Mouse (Mus musculus): ENCODE data around the gene D5Ertd579e.

Gene D5Ertd579e

DNA sequence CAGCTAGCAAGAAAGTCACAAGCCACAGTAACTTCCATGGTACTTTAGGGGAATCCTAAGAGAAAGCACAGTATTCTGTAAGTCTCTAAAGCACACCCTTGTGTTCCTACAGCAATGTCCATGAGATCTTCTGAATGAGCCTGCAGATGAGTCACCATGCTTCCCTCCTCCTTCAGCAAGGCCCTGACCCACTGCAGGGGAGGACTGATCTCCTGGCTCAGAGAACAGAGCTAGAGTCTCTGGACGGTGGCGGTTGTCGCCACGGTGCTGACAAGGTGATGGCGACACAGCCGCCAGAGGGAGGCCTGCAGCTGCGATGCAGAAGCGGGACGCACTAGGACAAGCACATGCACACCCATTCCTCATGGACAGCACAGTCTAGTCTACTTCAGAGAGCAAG lies 93.8 kb downstream of the D5Ertd579e start:
- DNase-seq (ENCODE audit: low spot score) = no peak

DNA sequence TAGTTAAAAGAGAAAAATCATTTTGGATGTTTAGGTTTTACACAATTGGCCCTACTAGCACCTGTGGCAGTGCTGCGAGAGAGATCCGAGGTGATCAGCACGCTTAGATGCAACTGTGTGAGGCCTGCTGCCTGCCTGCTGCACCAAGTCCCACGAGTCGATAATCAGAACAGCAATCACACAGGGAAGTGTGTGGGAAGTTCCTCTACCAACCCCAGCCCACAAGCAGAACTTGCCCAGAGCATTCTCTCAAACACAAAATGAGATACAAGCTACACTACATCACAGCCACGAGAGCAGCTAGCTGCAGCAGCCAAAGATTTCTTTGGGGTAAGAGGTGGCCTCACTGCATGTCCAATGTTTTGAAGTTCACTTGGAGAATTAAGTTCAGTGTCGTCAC lies 94.3 kb downstream of the D5Ertd579e start:
- no peak for DNase-seq (ENCODE audit: low spot score)

DNA sequence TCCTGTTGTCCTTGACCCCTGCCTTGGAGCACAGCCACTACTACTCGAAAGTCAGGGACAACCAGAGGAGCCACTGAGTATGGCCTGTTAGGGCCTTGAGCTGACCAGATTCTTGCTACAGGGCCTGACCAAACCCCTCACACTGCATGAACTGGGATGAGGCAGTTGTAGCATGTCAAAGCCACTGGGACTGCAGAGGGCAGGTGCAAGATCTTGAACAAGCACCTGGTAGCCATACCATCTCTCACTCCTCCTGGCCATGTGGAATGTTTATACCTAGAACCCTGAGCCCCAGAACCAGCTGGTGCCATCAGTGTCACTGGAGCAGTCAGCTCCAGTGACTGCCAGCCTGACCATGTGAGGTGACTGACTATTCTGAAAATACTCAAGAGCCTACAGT lies 96.9 kb downstream of the D5Ertd579e start:
- DNase-seq (ENCODE audit: low spot score) = no peak

DNA sequence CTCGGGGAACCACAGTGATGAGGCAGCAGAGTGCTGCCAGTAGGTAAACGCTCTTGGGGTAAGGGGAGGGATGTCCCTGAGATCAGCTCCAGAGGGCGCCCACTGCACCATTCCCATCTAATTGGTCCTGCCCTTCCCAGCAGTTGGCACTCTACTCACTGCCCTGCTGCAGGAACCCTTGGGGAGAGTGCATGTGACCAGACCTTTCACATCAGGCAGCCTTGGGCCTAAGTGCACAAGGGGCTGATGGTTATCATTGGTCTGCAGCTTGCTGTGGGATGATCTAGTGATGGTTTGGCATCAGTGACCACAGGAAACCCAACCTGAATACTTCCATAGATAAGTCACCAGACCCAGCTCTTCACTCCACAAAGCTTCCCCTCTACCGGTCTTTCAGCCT lies 98.2 kb downstream of the D5Ertd579e start:
- no peak for DNase-seq (ENCODE audit: low spot score)

DNA sequence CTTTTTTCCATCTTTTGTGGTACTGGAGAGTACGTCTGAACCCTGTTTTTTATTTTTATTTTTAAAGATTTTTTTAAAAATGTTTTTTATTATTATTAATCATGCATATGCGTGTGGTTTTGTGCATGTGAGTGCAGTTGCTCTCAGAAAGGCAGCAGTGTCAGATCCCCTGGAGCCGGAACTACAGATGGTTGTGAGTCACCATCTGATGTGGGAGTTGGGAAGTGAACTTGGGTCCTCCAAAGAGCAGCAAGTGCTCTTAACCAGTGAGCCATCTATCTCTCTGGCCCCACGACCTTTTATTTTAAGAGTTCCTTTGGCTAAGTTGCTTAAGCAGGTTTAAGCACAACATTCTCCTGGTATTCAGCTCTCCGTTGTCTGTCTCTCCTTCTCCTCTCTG lies 99.6 kb downstream of the D5Ertd579e start:
- DNase-seq (ENCODE audit: low spot score) = no peak

DNA sequence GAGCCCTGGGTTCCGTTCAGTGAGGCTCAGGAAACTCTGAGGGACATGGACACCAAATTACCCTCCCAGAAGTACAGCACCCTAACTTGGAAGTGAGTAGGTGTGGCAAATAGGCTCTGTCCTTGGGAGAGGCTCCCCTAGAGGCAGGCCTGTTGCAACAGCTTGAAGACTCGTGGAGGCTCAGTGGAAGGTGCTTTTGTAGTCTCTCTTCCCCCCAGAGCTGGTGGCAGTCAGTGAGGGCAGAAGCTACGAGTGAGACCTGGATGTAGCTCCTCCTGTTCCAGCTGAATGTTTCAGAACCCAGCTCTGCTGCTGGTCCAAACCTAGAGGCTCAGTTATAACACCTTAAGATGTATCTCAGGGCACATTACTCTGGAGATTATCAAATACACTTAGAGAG lies 100.7 kb downstream of the D5Ertd579e start:
- DNase-seq (ENCODE audit: low spot score) = no peak

DNA sequence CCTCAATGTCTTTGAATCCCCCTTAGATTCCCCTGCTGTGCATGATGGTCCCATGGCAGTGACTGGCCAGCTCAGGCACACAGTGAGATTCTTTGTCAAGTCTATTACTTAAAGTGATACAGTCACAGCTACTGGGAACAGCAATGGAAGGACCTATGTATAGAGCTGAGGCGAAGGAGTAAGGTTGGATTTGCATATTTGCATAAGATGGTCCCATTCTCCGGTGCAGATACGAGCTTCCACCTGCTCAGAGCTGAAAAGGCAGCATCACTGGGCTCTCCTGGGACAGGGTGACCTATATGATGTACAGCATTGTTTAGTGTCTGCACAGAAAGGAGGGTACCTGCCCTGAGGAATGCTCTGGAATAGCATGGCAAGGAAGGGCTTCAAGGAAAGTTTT lies 101.5 kb downstream of the D5Ertd579e start:
- DNase-seq (ENCODE audit: low spot score) = no peak

DNA sequence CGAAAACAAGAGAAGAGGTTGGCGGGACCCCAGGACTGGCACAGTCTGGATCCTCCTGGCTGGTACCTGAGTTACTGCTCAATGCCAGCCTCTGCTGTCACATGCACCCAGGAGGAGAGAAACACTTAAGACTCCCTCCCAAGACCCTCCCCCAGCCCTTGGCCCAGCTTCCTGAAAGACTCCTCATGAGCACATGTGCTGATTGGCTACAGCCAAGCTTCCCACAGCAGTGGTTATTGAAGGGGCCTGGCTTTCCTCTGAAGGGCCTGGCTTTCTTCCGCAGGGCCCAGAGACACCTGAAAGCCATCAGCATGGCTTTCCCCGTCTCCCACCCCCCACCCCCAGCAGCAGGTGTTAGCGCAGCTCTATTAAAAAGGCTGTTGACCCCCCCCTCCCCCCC lies 102.6 kb downstream of the D5Ertd579e start, which contains the start of gene Tbc1d14:
Tbc1d14 (minus strand) TSS at position 101 of the 400 bp plus-strand sequence.
- no peak for DNase-seq (ENCODE audit: low spot score)

DNA sequence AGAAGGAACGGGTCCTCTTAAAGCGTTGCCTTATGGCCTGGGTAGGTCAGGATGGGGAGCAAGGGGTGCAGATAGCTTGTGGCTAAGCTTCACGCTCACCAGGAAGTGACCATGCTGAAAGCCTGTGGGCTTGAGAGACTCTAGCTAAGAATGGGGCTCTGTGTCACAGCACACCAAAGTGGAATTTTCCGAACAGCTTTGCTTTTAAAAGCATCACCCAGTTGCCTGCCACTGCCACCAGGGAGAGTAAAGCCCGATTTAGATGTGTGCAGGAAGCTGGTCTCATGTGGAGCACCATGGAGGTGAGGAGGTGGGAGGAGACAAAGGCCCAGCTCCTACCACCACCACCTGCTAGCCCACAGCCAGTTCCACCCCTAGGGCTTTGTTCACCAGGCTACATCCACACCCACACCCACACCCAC lies 105.3 kb downstream of the D5Ertd579e start:
- DNase-seq (ENCODE audit: low spot score) = no peak

DNA sequence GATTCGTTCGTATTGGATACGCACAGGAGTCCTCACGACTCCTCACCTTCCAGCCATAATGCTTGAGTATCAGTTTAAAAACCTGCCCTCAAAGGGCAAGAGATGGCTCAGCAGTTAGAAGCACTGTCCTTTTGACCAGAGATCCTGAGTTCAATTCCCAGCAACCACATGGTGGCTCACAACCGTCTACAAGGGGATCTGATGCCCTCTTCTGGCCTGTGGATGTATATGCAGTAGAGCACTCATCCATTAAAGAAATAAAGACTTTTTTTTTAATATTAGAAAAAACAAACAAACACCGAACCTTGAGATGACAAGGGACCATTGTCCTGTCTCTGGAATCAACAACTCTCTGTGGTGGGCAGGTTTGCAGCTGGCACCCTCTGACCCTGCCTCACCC lies 111.5 kb downstream of the D5Ertd579e start:
- DNase-seq (ENCODE audit: low spot score) = no peak

DNA sequence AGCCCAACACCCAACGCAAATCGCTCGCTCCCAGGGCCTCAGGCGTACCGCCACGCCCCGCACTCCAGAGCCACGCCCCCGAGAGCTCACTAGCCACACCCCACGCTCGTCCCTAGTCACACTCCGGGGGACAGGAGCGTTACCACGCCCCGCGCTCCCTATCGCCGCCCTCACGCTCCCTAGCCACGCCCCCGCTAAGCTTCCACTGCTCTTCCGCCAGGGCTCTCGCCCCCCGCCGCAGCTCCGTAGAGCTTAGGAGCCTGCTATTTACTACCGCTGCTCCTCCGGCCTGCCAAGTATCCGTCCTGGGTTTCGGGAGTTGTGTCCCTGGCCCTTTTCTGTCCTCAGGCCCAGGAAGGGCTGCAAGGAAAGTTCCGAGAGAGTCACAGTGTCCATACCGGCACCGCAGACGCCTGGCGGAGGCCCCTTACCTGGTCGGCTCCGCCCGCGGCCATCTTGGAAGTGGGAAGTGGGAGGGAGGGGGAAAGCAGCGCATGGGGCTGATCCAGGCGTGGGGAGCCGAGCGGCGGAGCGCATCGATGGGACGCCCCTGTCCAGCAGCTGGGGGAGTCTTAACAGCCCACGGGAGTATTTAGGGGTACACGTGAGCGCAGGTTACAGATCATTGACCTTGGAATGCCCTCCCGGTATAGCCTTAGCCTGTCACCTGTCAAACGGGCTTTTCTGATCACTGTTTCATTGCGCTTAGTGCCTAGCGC lies 113.7 kb downstream of the D5Ertd579e start:
- peak; percentile 100 for DNase-seq (ENCODE audit: low spot score)

DNA sequence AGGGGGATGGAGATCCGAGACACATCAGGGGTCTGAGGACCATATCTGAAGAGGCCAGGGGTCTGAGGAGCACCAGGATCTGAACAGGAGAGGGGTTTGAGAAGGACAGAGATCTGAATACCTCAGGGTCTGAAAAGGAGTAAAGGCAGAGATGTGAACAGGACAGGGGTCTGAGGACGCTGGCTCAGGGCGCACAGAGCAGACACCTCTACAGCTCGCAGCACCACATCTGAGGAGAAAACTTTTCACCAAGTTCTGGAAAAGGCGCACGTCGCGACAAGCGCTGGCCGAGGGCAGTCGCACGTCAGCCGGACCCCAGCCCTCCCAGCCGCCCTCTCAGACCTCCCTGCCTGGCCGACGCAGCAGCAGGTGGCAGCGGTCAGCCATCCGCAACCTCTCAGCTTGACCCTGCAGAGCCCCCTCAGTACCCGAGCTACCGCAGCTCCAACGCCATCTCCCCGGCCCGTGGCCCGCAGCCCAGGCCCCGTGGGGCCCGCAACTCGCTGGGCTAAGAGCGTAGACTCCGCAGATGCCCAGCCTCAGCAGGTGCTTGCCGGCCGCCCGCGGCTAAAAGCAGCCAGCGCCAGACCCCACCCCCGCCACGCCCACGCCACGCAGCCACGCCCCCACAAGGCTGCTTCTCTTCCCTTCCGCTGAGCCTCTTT lies 114.4 kb downstream of the D5Ertd579e start:
- DNase-seq (ENCODE audit: low spot score) = no peak

DNA sequence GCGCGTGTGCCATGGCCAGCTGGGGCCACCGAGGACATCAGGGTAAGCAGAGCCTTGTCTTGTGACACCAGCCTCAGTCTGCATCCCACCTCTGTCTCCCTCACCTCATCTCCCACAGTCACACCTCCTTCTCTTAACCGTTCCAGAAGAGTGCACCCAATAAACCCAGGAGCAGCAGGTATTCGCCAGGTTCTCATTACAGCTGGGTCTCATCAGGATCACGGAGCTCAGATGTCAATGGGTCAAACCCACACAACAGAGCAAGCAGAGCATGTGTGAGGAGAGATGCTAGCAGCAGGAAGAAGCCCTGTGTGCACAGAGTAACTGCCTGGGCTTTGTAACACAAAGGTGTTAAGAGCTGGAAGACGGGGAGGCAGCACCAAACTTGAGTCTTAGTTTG lies 115.9 kb downstream of the D5Ertd579e start:
- DNase-seq (ENCODE audit: low spot score) = no peak

DNA sequence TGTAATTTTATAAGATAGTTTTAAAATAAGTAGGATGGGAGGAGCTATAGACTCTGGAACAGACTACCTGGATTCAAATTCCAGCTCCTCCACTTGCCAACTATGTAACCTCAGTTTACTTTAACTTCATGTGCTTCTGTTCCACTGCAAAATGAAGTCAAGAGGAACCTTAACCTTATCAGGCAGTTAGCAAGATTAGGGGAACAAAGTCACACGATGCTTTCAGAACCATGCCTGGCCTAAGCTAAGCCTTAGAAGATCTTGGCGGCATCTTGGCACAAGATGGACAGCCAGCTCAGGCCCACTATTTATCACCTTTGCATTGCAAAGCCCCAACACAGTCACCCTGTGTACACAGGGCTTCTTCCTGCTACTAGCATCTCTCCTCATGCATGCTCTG lies 116.8 kb downstream of the D5Ertd579e start:
- DNase-seq (ENCODE audit: low spot score) = no peak

DNA sequence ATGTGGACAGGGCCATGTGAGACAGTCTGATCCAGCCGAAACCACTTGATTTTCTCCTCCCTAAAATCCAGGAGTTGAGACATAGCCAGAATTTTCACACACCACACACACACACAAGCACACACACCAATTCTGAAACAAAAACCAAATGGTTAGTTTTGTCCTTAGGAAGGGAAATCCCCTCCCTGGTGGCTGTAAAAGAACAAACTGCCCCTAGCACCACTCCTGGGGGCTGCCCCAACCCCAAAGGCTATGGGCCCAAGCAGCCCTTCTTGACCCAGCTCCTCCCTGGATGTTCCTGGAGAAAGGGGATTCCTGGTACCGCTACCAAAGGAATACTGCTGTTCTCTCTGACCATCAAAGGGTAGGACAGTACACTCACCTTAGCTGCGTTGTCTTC lies 119.4 kb downstream of the D5Ertd579e start:
- DNase-seq (ENCODE audit: low spot score) = no peak

DNA sequence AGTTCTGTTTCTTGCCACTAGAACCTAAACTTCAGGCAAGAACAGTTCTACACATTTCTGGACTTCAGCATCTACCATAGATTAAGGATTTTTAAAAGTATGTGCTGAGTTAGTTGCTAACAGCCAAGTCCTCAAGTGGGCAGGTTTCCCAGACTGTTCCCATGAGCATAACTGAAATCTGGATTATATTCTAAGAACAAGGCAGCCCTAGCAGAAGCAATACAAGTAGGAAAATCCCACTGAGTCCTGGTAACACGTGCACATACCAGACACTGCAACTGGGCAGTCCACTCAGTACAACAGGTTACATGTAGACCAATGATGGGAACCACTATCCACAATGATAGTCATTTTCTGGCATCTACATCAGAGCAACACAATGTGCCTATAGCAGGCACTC lies 120.1 kb downstream of the D5Ertd579e start:
- no peak for DNase-seq (ENCODE audit: low spot score)

DNA sequence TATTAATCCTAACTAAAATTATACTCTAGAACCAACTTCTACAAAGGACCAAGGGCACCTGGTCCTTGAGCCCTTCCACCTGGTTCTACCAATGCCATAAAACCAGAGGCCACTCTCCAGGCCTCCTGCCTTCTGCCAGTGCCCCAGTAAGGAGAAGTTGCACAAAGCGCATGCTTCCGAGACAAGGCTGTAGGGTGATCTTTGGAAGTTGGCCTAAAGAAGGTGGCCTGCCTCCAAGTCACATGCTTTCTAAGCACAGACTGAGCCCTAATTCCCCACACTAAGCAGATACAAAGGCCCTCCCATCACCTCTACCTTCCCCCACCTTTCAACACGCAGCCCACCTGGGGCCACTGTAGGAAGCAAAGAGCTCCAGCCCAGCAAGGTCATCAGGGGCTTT lies 120.6 kb downstream of the D5Ertd579e start:
- no peak for DNase-seq (ENCODE audit: low spot score)

DNA sequence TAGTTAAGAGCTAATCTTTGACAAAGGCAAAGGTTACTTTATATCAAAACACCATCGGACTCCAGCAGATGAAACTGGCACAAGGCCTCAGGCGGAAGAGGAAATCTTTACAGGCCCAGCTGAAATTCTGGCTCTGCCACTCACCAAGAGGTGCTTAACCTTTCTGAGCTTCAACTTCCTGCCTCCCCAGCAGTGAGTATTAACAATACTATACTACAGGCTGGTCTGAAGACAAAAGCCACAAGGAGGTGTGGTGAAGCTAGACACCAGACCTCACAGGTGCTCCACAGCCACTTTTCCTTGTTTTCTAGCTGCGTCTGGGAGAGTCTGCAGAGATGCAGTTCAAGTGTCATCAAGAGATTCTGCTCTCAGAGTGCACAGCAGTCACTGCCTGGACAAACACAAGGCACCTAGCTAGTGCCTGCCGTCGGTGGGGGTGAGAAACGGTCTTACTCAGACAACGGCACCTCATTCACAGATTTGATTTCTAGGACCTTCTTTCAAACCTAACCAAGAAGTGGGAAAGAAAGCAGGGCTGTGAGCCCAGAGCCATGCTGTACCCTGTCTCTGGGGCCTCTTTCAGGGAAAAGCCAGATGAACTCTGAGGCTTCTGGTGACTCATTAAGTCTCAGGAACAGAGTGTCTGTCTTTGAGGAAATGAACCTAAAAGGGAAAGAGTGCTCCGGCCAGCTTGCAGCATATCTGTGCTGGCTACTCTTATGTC lies 121.5 kb downstream of the D5Ertd579e start:
- DNase-seq (ENCODE audit: low spot score) = no peak

DNA sequence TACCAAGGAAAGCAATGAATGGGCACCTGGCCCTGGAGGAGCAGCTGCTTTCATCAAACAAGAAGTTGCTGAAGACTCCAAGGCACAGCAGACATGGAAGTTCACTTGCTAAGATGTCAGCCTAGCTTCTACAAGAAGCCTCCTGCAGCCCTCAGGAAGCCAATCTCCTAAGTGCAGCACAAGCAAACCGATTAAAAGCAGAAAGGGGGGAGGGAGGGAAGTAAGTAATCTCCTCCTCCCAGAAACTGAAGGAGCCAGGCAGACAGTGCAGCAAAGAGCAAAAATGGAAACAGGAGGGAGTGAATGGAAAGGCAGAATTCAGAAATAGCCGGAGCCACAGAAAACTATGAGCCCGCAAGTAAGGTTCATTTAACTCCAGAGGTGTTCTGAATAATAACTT lies 122.5 kb downstream of the D5Ertd579e start:
- no peak for DNase-seq (ENCODE audit: low spot score)

DNA sequence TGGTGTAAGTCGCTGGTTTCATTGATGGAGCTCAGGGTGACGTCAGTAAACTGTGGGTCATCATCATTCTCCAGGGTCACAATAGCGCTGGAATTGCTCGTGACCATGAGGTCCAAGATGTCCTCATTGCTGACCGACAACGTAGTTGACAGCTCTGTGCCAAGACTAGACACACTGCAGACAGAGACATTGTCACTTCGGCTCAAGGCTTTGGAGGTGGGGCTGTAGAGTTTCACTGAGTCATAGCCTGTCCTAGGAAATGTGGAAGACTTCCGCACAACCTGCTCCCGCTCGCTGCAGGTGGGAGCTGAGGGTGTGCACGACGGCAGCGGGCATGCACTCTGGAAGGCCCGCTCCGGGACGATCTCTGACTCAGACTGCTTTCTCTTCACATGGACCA lies 124.5 kb downstream of the D5Ertd579e start:
- DNase-seq (ENCODE audit: low spot score) = no peak

DNA sequence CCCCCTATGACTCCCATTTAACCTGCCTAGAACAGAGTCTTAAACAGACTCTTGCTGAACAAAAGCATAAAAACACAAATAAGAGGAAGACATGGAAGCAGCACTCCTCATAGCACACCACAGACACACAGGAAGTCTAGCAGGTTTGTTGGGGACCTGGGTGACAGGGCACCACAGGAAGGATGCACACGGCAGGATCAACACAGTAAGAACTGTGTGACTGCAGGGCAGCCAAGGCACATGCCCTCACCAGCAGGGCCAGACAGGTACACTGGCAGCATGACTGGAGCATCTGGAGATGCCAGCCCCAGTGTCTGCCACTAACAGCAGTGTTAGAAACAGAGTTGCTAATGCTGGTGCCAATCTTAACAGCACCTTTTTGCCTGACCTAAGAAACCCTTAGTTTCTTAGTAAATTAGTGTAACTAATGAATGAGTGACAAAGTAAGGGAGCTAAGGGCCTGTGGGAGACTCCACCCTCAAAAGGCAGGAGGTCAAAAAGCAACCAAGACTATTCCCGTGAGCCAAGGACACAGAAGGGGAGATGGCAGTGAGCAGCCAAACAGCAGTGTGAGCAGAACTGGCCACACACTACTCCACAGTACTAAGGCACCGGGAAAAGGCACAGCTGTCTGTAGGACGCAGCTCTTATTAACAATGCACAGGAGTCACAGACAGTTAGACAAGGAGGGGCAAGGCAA lies 125.1 kb downstream of the D5Ertd579e start:
- DNase-seq (ENCODE audit: low spot score) = no peak

DNA sequence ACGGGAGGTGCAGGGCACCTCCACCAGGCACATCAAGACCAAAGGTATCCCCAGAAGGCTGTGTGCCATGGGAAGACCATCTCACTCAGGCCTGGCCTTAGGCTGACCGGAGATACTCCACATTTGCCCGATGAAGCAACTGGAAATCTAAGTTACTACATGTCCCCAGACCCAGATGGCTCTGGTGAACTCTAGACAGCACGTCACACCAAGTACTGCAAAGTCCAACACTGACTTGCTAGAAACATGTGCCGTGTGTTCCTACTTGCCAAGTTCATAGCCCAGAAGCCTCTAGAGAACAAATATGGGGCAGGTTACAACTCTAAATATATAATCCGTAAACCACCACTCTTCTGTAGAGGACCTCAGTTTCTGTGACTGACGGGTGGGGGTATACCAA lies 125.7 kb downstream of the D5Ertd579e start:
- no peak for DNase-seq (ENCODE audit: low spot score)

DNA sequence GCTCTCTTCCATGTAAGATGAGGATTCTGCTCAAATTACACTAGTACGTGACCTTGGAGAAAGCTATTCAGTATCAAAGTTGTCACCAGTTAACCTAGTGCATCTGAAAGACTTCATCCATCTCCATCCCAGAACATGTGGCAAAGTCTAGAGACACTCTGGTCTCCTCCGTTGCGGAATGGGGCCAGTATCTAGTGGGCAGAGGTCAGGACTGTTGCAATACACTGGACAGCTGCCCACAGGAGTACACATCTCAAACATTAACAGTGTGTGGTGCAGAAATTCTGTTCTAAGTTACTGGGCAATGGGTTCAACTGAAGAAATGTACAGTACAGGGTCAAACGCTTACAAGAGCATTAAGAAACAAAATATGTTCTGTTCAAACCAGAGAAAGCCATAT lies 127.7 kb downstream of the D5Ertd579e start:
- DNase-seq (ENCODE audit: low spot score) = no peak
